Mouse (Mus musculus): ENCODE measurements around the gene Hoxa3. TPM values are rescaled to one million over a fixed set of nuclear protein-coding genes. Genes with fewer than 3 reads are reported as not detected.

The Hoxa3 gene
- polyA plus RNA-seq, 1 experiment from 2014 or later, result 0.52 TPM

DNA sequence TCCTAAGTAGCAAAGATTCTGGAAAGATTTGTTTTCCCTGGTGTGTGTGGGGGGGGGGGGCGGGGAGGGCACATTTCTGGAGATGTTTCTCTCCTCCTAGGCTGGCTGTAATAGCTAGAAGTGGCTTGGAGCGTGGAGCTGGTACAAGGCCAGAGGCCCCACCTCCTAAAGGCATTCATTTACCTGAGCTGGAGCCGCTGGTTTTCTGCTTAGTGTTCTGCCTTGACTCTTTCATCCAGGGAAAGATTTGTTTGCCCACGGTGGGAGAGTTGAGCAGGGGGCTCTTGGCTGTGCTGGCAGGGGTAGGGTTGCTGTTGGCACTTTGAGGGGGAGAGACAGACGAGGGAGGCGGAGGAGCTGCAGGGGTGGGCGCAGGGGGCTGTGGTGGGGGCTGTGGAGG lies 41.2 kb downstream of the Hoxa3 start:
- Histone ChIP-seq H3K27ac (no peak overlapping the region), H3K4me3 (no peak overlapping the region), H3K9ac (no peak overlapping the region), H3K4me2 (peak overlapping the region; percentile 48), H3K36me3 (no peaks in the 10 kb centered on the region), H3K9me3 (no peaks in the 10 kb centered on the region), H3K27me3 (peaks cover 99% of the 10 kb centered on the region), H3K4me1 (peaks cover 13% of the 10 kb centered on the region)
- no peak for ATAC-seq (ENCODE audit: insufficient number of reproducible peaks, insufficient read depth, low FRiP score, low TSS enrichment, low read depth)
- WGBS, result 4% methylated on average over 7 of the region's 7 CpGs

DNA sequence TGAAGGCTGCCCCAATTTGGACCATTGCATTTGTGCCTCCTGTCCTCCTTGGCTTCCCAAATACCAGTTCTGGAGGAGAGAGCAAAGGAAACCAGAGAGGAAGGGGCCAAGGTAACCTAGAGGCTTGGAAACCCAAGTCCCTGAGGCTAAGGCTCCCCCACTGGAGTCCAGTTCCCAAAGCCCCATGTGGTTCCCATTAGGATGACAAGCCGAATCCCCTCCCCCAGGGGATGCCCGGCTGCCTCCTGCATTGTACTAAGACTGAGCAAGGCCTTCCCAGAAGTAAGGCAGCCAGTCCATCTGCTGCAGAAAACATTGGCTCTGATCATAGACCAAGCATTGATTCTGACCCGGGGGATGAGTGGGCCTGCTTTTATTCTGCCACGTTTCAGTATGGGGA lies 41.8 kb downstream of the Hoxa3 start:
- no peaks in the 10 kb centered on the region for H3K9me3 ChIP-seq
- no peak overlapping the region for H3K4me3 ChIP-seq
- H3K4me2 ChIP-seq, result no peak overlapping the region
- 9% methylated on average over 4 of the region's 4 CpGs for WGBS
- H3K27ac ChIP-seq, result no peak overlapping the region
- peaks cover 13% of the 10 kb centered on the region for H3K4me1 ChIP-seq
- H3K36me3 ChIP-seq, result no peaks in the 10 kb centered on the region
- ATAC-seq (ENCODE audit: insufficient number of reproducible peaks, insufficient read depth, low FRiP score, low TSS enrichment, low read depth), result no peak
- H3K27me3 ChIP-seq, result peaks cover 99% of the 10 kb centered on the region
- H3K9ac ChIP-seq, result no peak overlapping the region

DNA sequence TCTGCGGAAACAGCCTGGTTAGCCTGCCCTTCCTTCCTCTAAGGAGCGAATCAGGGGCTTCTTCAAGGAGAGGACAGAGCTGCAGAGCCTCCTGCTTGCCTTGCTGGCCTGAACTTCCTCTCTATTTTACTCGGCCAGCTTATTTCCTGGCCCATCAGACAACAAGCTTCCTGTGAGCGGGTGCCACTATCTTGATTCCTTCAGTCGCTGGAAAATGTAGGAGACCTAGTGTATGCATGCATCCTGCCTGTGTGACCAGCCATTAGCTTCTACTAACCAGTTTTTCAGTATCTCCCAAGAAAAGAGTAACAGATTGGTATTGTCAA lies 42.3 kb downstream of the Hoxa3 start:
- H3K36me3 ChIP-seq, result no peaks in the 10 kb centered on the region
- ATAC-seq (ENCODE audit: insufficient number of reproducible peaks, insufficient read depth, low FRiP score, low TSS enrichment, low read depth), result no peak
- H3K4me2 ChIP-seq, result no peak overlapping the region
- H3K27me3 ChIP-seq, result peaks cover 99% of the 10 kb centered on the region
- no peak overlapping the region for H3K4me3 ChIP-seq
- no peaks in the 10 kb centered on the region for H3K9me3 ChIP-seq
- H3K9ac ChIP-seq, result no peak overlapping the region
- H3K4me1 ChIP-seq, result peaks cover 13% of the 10 kb centered on the region
- 9% methylated on average over 5 of the region's 5 CpGs for WGBS
- H3K27ac ChIP-seq, result no peak overlapping the region

DNA sequence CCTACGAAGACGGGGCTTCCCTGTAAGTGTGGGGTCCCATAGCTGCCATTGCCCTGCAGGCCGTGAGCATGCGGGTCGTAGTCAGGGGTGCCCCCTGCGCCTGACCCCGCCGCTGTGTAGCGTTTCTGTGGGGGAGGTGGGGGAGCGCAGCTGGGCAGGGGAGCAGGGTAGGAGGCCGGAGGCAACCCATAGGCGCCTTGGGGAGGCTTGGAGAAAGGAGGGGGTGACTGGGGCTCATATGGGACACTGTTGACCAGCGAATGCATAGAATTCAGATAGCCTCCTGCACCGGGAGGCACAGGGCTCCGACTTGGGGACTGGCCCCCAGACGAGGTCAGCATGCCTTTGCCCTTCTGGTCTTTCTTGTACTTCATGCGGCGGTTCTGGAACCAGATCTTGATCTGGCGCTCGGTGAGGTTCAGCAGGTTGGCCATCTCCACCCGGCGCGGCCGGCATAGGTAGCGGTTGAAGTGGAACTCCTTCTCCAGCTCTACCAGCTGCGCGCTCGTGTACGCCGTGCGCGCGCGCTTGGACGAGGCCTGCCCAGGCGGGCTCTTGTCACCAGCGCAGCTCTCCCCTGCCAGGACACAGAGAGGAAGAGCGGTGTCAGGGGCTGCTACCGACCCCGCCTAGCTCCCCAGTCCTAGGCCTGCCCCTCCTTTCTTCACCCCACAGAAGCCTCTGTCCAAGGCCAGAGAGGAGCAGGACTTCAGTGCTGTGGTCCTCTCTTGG lies 42.8 kb downstream of the Hoxa3 start:
- H3K36me3 ChIP-seq, result no peaks in the 10 kb centered on the region
- no peaks in the 10 kb centered on the region for H3K9me3 ChIP-seq
- no peak overlapping the region for H3K9ac ChIP-seq
- ATAC-seq (ENCODE audit: insufficient number of reproducible peaks, insufficient read depth, low FRiP score, low TSS enrichment, low read depth), result no peak
- WGBS, result 2% methylated on average over 40 of the region's 40 CpGs
- H3K4me1 ChIP-seq, result peaks cover 13% of the 10 kb centered on the region
- no peak overlapping the region for H3K4me3 ChIP-seq
- H3K27ac ChIP-seq, result no peak overlapping the region
- peaks cover 99% of the 10 kb centered on the region for H3K27me3 ChIP-seq
- H3K4me2 ChIP-seq, result no peak overlapping the region

DNA sequence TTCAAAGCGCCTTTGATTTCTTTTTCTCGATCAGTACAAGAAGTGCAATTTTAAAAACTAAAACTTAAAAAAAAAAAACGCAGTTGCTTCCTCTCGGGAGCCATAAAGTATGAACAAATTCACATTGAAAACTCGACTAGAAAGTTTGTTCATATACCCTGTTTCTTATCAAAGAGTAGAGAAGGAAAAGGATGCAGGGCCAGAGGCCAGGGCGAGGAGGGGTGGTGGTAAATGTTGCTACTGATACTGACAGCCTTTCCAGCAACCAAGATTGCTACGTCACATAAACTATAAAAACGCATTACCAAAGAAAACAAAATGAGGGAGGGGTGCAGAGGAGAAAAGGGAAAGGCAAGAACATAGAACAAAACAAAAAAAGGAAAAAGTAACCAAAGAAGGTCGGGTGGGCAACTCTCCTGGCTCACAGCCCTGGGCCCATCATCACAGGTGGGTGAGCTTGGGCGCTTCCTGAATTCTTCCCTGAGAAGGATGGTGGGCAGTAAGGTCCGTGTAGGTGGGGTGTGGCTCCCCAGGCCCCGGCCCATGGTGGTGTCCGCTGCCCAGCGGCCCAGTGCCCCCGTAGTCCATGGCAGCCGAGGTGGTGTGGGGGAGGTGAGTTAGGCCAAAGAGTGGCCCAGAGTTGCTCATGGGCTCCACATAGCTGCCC lies 43.5 kb downstream of the Hoxa3 start:
- H3K4me1 ChIP-seq, result peaks cover 13% of the 10 kb centered on the region
- no peak overlapping the region for H3K9ac ChIP-seq
- no peak overlapping the region for H3K4me3 ChIP-seq
- H3K4me2 ChIP-seq, result no peak overlapping the region
- H3K27ac ChIP-seq, result no peak overlapping the region
- no peaks in the 10 kb centered on the region for H3K9me3 ChIP-seq
- no peaks in the 10 kb centered on the region for H3K36me3 ChIP-seq
- 5% methylated on average over 16 of the region's 16 CpGs for WGBS
- peaks cover 99% of the 10 kb centered on the region for H3K27me3 ChIP-seq
- no peak for ATAC-seq (ENCODE audit: insufficient number of reproducible peaks, insufficient read depth, low FRiP score, low TSS enrichment, low read depth)

DNA sequence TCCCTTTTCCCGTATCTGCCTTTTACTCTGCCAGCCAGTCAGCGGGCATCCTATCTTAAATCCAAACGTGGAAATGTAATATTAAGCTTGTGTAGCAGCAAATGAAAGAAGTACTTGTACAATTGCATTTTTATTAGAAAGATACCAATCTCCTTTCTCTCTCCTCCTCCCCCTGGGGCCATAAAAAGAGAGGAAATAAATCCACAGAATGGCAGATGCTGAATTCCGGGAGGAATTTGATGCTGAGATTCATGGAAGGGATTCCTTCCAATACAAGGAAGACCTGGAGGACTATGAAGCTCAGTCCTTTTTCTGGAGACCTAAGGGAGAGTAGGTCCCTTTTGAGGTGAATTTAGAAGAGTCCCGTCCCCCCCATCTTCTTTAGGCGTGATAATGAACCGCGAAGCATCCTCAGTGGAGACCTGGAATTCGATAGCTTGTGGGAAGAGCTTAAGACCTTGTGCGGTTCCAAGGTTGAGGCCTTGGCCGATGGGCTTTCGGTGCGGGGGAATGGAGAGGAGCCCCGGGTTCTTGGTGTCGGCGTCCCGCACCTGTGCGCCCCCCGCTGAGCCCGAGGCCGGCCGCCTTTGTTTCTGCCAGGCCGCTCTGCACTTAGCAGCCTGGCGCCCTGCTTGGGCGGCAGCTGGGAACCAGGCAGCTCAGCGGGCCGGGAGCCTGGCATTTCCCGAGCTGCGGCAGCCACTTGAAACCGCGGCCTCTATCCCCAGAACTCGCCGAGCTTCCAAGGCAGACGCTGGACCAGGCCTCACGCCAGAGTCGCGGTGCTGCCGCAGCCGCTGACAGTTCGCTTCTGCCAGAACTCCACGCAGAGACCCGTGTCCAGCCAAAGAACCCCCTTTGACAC lies 44.7 kb downstream of the Hoxa3 start:
- Histone ChIP-seq H3K9me3 (no peaks in the 10 kb centered on the region), H3K27me3 (peaks cover 99% of the 10 kb centered on the region), H3K4me2 (no peak overlapping the region), H3K9ac (no peak overlapping the region), H3K4me1 (peaks cover 13% of the 10 kb centered on the region), H3K36me3 (no peaks in the 10 kb centered on the region), H3K4me3 (no peak overlapping the region), H3K27ac (no peak overlapping the region)
- WGBS, result 3% methylated on average over 42 of the region's 42 CpGs
- ATAC-seq (ENCODE audit: insufficient number of reproducible peaks, insufficient read depth, low FRiP score, low TSS enrichment, low read depth), result no peak

DNA sequence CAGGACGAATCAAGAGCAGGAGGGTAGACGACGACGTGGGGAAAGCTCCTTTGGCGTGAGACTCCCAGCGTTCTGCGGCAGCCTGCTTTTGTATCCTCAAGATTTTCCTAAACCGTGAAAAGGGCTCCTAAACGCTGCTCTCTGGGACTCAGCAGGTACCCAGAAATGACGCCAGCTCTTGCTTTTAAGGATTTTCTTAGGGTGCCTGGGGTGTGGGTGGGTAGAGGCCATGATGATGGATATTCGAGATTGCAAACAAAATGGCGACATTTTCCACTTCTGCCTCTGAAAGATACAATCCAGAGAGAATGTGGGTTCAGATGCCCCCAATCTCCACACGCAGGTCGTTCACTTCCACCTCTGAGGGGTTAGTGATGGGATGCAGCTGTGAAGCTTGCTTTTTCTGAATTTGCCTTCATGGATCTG lies 45.4 kb downstream of the Hoxa3 start:
- Histone ChIP-seq H3K4me3 (no peak overlapping the region), H3K27ac (no peak overlapping the region), H3K36me3 (no peaks in the 10 kb centered on the region), H3K9ac (no peak overlapping the region), H3K4me2 (no peak overlapping the region), H3K9me3 (no peaks in the 10 kb centered on the region), H3K4me1 (peaks cover 11% of the 10 kb centered on the region), H3K27me3 (peaks cover 99% of the 10 kb centered on the region)
- 3% methylated on average over 14 of the region's 14 CpGs for WGBS
- no peak for ATAC-seq (ENCODE audit: insufficient number of reproducible peaks, insufficient read depth, low FRiP score, low TSS enrichment, low read depth)

DNA sequence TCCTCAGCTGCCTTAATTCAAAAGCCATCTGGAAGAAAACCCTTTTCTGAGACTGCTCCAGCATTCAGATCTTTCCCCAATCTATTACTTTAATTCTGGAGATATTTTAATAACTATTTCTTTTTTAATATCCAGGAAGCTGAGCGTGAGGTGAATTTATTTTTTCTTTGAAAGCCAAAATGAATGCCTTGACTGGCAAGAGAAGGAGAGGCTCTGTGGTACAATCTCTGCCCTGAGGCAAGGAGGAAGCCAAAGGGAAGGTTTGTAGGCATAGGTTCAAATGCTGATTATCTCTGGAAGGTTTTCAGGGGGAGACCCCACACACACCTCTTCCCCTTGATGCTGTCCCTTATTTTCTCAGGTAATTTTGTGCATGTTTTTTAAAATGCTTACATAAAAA lies 46.0 kb downstream of the Hoxa3 start:
- Histone ChIP-seq H3K4me1 (peaks cover 5% of the 10 kb centered on the region; the same call in 1 of the 2 replicates), H3K36me3 (no peaks in the 10 kb centered on the region), H3K4me2 (no peak overlapping the region), H3K9me3 (no peaks in the 10 kb centered on the region), H3K4me3 (no peak overlapping the region), H3K27me3 (peaks cover 98% of the 10 kb centered on the region), H3K27ac (no peak overlapping the region), H3K9ac (no peak overlapping the region)
- WGBS, result 4% methylated on average over 1 of the region's 1 CpGs
- ATAC-seq (ENCODE audit: insufficient number of reproducible peaks, insufficient read depth, low FRiP score, low TSS enrichment, low read depth), result no peak

DNA sequence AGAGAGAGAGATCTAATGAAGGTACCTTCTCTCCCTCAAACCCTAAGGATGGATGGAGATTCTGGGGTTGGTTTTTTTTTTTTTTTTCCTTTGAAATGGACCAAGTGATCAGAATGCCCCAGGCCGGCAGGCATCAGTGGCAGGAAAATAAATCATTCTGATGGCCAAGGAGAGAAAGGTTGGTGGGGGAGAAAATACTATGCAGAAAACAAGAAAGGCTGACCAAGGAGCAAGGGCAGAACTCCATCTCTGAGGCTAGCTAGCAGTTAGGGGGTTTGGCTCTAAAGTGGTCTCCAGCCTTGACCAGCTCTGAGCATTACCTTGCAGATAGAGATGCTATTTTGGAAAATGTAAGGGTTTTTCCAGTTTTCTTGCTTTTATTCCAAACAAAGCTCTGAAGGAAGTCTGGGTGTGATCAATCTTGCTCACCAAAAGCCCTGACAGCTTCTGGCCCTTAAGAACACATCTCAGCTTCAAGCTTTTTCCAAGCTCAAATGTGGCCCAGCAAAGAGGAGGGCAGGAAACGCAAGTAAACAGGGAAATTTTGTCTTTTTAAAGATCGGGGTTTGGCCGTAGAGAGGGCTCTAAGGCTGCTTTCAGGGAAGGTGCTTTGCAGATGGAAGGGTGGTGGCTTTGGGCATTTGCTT lies 46.6 kb downstream of the Hoxa3 start:
- Histone ChIP-seq H3K9me3 (no peaks in the 10 kb centered on the region), H3K36me3 (no peaks in the 10 kb centered on the region), H3K27ac (no peak overlapping the region), H3K4me2 (no peak overlapping the region), H3K4me1 (peaks cover 5% of the 10 kb centered on the region; the same call in 1 of the 2 replicates), H3K4me3 (no peak overlapping the region), H3K9ac (no peak overlapping the region), H3K27me3 (peaks cover 98% of the 10 kb centered on the region)
- WGBS, result 3% methylated on average over 4 of the region's 4 CpGs
- ATAC-seq (ENCODE audit: insufficient number of reproducible peaks, insufficient read depth, low FRiP score, low TSS enrichment, low read depth), result no peak

DNA sequence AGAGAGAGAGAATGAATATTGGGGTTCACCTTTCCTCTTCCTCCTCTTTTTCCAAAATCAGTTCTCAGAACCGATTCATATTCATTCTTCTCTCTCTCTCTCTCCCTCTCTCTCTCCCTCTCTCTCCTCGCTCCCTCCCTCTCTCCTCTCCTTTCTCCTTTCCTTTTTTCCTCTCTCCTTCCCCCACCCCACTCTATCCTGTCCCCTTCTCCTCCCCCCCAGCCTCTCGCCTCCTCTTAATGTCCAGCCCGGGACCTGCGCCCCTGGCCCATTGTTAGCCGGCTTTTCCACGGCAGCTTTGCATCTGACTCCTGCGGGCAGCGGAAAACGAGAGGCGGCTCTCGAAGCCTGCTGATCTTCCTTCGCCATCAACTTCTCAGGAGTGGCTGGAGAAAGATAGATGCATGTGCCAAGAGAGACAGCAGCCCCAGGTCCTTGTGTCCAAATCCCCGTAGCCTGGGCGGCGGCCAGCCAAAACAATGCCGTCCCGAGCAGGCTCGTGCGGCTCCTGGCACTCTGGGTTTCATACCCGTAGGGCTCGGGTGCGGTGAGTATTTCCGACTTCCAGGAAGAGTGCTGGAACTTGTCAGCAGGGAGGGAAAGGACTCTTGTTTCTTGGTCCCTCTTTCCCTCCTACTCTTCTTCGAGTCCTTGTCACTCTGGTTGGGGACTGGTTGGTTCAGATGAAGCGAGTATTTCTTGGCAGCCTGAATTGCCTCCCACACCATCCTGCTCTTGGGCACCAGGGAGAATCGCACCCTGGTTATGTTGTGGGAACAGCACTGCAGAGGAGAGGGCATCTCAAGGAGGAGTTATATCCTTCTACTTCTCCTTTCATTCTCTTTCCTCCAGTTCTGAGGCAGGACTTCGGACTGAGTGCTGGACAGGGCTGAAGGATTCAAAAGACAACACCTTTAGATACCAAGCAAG lies 47.4 kb downstream of the Hoxa3 start:
- no peak for ATAC-seq (ENCODE audit: insufficient number of reproducible peaks, insufficient read depth, low FRiP score, low TSS enrichment, low read depth)
- Histone ChIP-seq H3K36me3 (no peaks in the 10 kb centered on the region), H3K27me3 (peaks cover 97% of the 10 kb centered on the region), H3K9me3 (no peaks in the 10 kb centered on the region), H3K4me1 (peaks cover 5% of the 10 kb centered on the region; the same call in 1 of the 2 replicates), H3K9ac (no peak overlapping the region), H3K4me3 (no peak overlapping the region), H3K27ac (no peak overlapping the region), H3K4me2 (no peak overlapping the region)
- WGBS, result under 1% methylated on average over 28 of the region's 28 CpGs
